Comparison of ENCODE assay signal across 23 mouse cellular contexts in genomic region chr6:125651335-125651734, GRCm38 (mm10). TPM values are rescaled to one million over a fixed set of nuclear protein-coding genes. Genes with fewer than 3 reads are reported as not detected.
"Had no signal": no experiment of that assay in that cellular context is flagged by ENCODE, and none has a peak within 500 bp of the region (broad histone marks: within the 10 kb centered on the region; RNA-seq: fewer than 3 reads in every experiment).

No protein-coding gene starts in this region.

- H3K27ac ChIP-seq: liver, embryonic 15.5 days; lung, embryonic 15.5 days; macrophage; midbrain, embryonic 13.5 days; midbrain, embryonic 15.5 days; neural tube, embryonic 13.5 days; neural tube, embryonic 15.5 days had no signal

- H3K4me1 ChIP-seq: liver, embryonic 15.5 days; lung, embryonic 15.5 days; midbrain, embryonic 13.5 days; midbrain, embryonic 15.5 days; neural tube, embryonic 13.5 days; neural tube, embryonic 15.5 days had no signal

- H3K9ac ChIP-seq: liver, embryonic 15.5 days; liver, postnatal 0 days; lung, embryonic 15.5 days; midbrain, embryonic 13.5 days; midbrain, embryonic 15.5 days; neural tube, embryonic 13.5 days; neural tube, embryonic 15.5 days had no signal

- H3K4me2 ChIP-seq: liver, embryonic 15.5 days; lung, embryonic 15.5 days; midbrain, embryonic 11.5 days; midbrain, embryonic 13.5 days; midbrain, embryonic 15.5 days; neural tube, embryonic 13.5 days; neural tube, embryonic 15.5 days had no signal

- DNase-seq: liver, postnatal 0 days; lung, adult 2 months; lung, postnatal 14 days; lung, postnatal 36 days; retina, postnatal 1 day; right cerebral cortex, adult 18-20 months; right cerebral cortex, postnatal 25 days; right cerebral cortex, postnatal 4 days; spleen, adult 18-20 months; thymus, adult 18-20 months; thymus, postnatal 14 days; thymus, postnatal 36 days had no signal

- H3K36me3 ChIP-seq: liver, embryonic 15.5 days; lung, embryonic 15.5 days; midbrain, embryonic 13.5 days; midbrain, embryonic 15.5 days; neural tube, embryonic 13.5 days; neural tube, embryonic 15.5 days had no signal

- H3K9me3 ChIP-seq: liver, embryonic 15.5 days; lung, embryonic 15.5 days; megakaryocyte, embryonic 14.5 days; midbrain, embryonic 13.5 days; midbrain, embryonic 15.5 days; neural tube, embryonic 13.5 days; neural tube, embryonic 15.5 days had no signal

- H3K4me3 ChIP-seq: liver, embryonic 15.5 days; lung, embryonic 15.5 days; megakaryocyte, embryonic 14.5 days; midbrain, embryonic 13.5 days; midbrain, embryonic 15.5 days; myocyte; neural tube, embryonic 13.5 days; neural tube, embryonic 15.5 days had no signal

- H3K27me3 ChIP-seq: liver, embryonic 15.5 days; lung, embryonic 15.5 days; megakaryocyte, embryonic 14.5 days; midbrain, embryonic 13.5 days; midbrain, embryonic 15.5 days; neural tube, embryonic 13.5 days; neural tube, embryonic 15.5 days had no signal

- ATAC-seq: liver, postnatal 0 days; lung, postnatal 0 days; midbrain, embryonic 13.5 days; midbrain, embryonic 15.5 days had no signal

RNA-seq across cellular contexts. Expression of gene Ano2, which starts 38.9 kb away (rescaled TPM):
- polyA plus RNA-seq: liver, postnatal 0 days; macrophage; myocyte had no signal
